Mouse (Mus musculus): Measurements from ENCODE around the gene Fam217b.

Fam217b gene

GRCm38 (mm10) chr2:178414261-178415149 is at the start of gene Fam217b, which contains the start of gene Ppp1r3d:
Gene Fam217b (plus strand): TSS chr2:178414524.
Gene Ppp1r3d (minus strand): TSS chr2:178414472.
- peak; percentile 35 to 45 for DNase-seq (ENCODE audit: low spot score in 2 of 2)

- DNase-seq (ENCODE audit: low spot score in 2 of 2) = no peak
Measured at GRCm38 (mm10) chr2:178407053-178407815, 7.1 kb upstream of the Fam217b start, which contains the start of gene Sycp2. Gene Sycp2 (minus strand): TSS chr2:178407685.

- DNase-seq (ENCODE audit: low spot score in 2 of 2) = no peak
Measured at GRCm38 (mm10) chr2:178409024-178409423, 5.3 kb upstream of the Fam217b start.

GRCm38 (mm10) chr2:178410286-178410685 is 4.0 kb upstream of the Fam217b start:
- no peak for DNase-seq (ENCODE audit: low spot score in 2 of 2)

- peak in 1 of 2 experiments; percentile 3 for DNase-seq (ENCODE audit: low spot score in 2 of 2)
Measured at GRCm38 (mm10) chr2:178412598-178412997, 1.7 kb upstream of the Fam217b start.

GRCm38 (mm10) chr2:178413081-178413480 is 1.2 kb upstream of the Fam217b start:
- DNase-seq (ENCODE audit: low spot score in 2 of 2) = peak in 1 of 2 experiments; percentile 34

- DNase-seq (ENCODE audit: low spot score in 2 of 2) = peak in 1 of 2 experiments; percentile 20
Measured at GRCm38 (mm10) chr2:178413481-178414260, 653 bp upstream of the Fam217b start.

- no peak for DNase-seq (ENCODE audit: low spot score in 2 of 2)
Measured at GRCm38 (mm10) chr2:178415150-178415448, 775 bp downstream of the Fam217b start.

- no peak for DNase-seq (ENCODE audit: low spot score in 2 of 2)
Measured at GRCm38 (mm10) chr2:178416427-178416826, 2.1 kb downstream of the Fam217b start.

GRCm38 (mm10) chr2:178416970-178417369 is 2.6 kb downstream of the Fam217b start:
- DNase-seq (ENCODE audit: low spot score in 2 of 2) = peak in 1 of 2 experiments; percentile 3

GRCm38 (mm10) chr2:178420576-178420975 is 6.3 kb downstream of the Fam217b start:
- DNase-seq (ENCODE audit: low spot score in 2 of 2) = peak in 1 of 2 experiments; percentile 3

GRCm38 (mm10) chr2:178421603-178422002 is 7.3 kb downstream of the Fam217b start:
- peak in 1 of 2 experiments; percentile 4 for DNase-seq (ENCODE audit: low spot score in 2 of 2)

- DNase-seq (ENCODE audit: low spot score in 2 of 2) = no peak
Measured at GRCm38 (mm10) chr2:178422186-178422585, 7.9 kb downstream of the Fam217b start.

GRCm38 (mm10) chr2:178423223-178423622 is 8.9 kb downstream of the Fam217b start:
- DNase-seq (ENCODE audit: low spot score in 2 of 2) = peak; percentile 1

- DNase-seq (ENCODE audit: low spot score in 2 of 2) = peak; percentile 4 to 8
Measured at GRCm38 (mm10) chr2:178426229-178426628, 11.9 kb downstream of the Fam217b start.

- DNase-seq (ENCODE audit: low spot score in 2 of 2) = no peak
Measured at GRCm38 (mm10) chr2:178427181-178427580, 12.9 kb downstream of the Fam217b start.

- DNase-seq (ENCODE audit: low spot score in 2 of 2) = no peak
Measured at GRCm38 (mm10) chr2:178428183-178428582, 13.9 kb downstream of the Fam217b start.

- no peak for DNase-seq (ENCODE audit: low spot score in 2 of 2)
Measured at GRCm38 (mm10) chr2:178428676-178429075, 14.4 kb downstream of the Fam217b start.

GRCm38 (mm10) chr2:178429426-178429825 is 15.1 kb downstream of the Fam217b start:
- no peak for DNase-seq (ENCODE audit: low spot score in 2 of 2)

GRCm38 (mm10) chr2:178430231-178430630 is 15.9 kb downstream of the Fam217b start, which contains the start of gene Cdh26:
Gene Cdh26 (plus strand): TSS chr2:178430531.
- DNase-seq (ENCODE audit: low spot score in 2 of 2) = no peak

- no peak for DNase-seq (ENCODE audit: low spot score in 2 of 2)
Measured at GRCm38 (mm10) chr2:178433495-178433894, 19.2 kb downstream of the Fam217b start.

- DNase-seq (ENCODE audit: low spot score in 2 of 2) = no peak
Measured at GRCm38 (mm10) chr2:178433903-178434302, 19.6 kb downstream of the Fam217b start.

Measured in frontal cortex, postnatal 25 days (tissue).